Mouse (Mus musculus) testis, postnatal 10 days (tissue): ENCODE data around the gene Col4a3bp.

Experiments used
- DNase-seq: peaks from one replicate; pipeline ENCODE4 v3.0.0; 2021; ENCODE audit warnings: low spot score

The Col4a3bp gene

GRCm38 (mm10) chr13:96541381-96541780 lies 1.0 kb upstream of the Col4a3bp start:
- no peak for DNase-seq

- peak; percentile 74 for DNase-seq
Measured at GRCm38 (mm10) chr13:96542901-96543891, 778 bp downstream of the Col4a3bp start.

- DNase-seq = no peak
Measured at GRCm38 (mm10) chr13:96544506-96544905, 2.1 kb downstream of the Col4a3bp start.

- DNase-seq = no peak
Measured at GRCm38 (mm10) chr13:96547250-96547649, 4.8 kb downstream of the Col4a3bp start.

- no peak for DNase-seq
Measured at GRCm38 (mm10) chr13:96547941-96548340, 5.5 kb downstream of the Col4a3bp start.

GRCm38 (mm10) chr13:96555099-96555498 lies 12.7 kb downstream of the Col4a3bp start:
- DNase-seq = no peak

- no peak for DNase-seq
Measured at GRCm38 (mm10) chr13:96567977-96568376, 25.6 kb downstream of the Col4a3bp start.

- DNase-seq = no peak
Measured at GRCm38 (mm10) chr13:96570313-96571015, 28.0 kb downstream of the Col4a3bp start.

GRCm38 (mm10) chr13:96571016-96571361 lies 28.6 kb downstream of the Col4a3bp start:
- DNase-seq = no peak

GRCm38 (mm10) chr13:96574170-96574569 lies 31.8 kb downstream of the Col4a3bp start:
- no peak for DNase-seq

- no peak for DNase-seq
Measured at GRCm38 (mm10) chr13:96579104-96579503, 36.7 kb downstream of the Col4a3bp start.

GRCm38 (mm10) chr13:96579979-96580378 lies 37.6 kb downstream of the Col4a3bp start:
- DNase-seq = no peak

GRCm38 (mm10) chr13:96584201-96584600 lies 41.8 kb downstream of the Col4a3bp start:
- DNase-seq = no peak

- DNase-seq = no peak
Measured at GRCm38 (mm10) chr13:96586540-96586939, 44.1 kb downstream of the Col4a3bp start.

- DNase-seq = no peak
Measured at GRCm38 (mm10) chr13:96588642-96589041, 46.2 kb downstream of the Col4a3bp start.

GRCm38 (mm10) chr13:96593621-96594020 lies 51.2 kb downstream of the Col4a3bp start:
- no peak for DNase-seq

- DNase-seq = no peak
Measured at GRCm38 (mm10) chr13:96594070-96594469, 51.7 kb downstream of the Col4a3bp start.

- no peak for DNase-seq
Measured at GRCm38 (mm10) chr13:96599182-96599581, 56.8 kb downstream of the Col4a3bp start.

GRCm38 (mm10) chr13:96604242-96604641 lies 61.8 kb downstream of the Col4a3bp start:
- DNase-seq = no peak

GRCm38 (mm10) chr13:96614615-96615014 lies 72.2 kb downstream of the Col4a3bp start:
- no peak for DNase-seq

GRCm38 (mm10) chr13:96620891-96621290 lies 78.5 kb downstream of the Col4a3bp start:
- DNase-seq = no peak

- DNase-seq = no peak
Measured at GRCm38 (mm10) chr13:96630396-96630795, 88.0 kb downstream of the Col4a3bp start.

- no peak for DNase-seq
Measured at GRCm38 (mm10) chr13:96644168-96644567, 101.8 kb downstream of the Col4a3bp start.
